Mouse (Mus musculus) spleen, adult 2 months (tissue): Measurements from ENCODE around the gene Golga2.

Source experiments
- CTCF ChIP-seq: fragments of 200-500 bp; IDR thresholded peaks from 2 replicates; pipeline ENCODE4 v1.5.1; 2011; ENCODE audit warnings: mild to moderate bottlenecking, inconsistent platforms; ENCODE audit not compliant: insufficient read depth, insufficient read length, insufficient replicate concordance; ENCODE audit errors: extremely low read depth
- POLR2A ChIP-seq: fragments of 200-500 bp; IDR thresholded peaks from 2 replicates; pipeline ENCODE4 v1.6.1; 2011; ENCODE audit warnings: low read depth, low read length, inconsistent platforms

GRCm38 (mm10) chr2:32317791-32318417, 30.7 kb downstream of the Golga2 start:
- no peak for TF ChIP-seq POLR2A
- TF ChIP-seq CTCF = no peak
